Mouse (Mus musculus) hindbrain, postnatal 0 days (tissue): ENCODE measurements at regions not wholly inside any gene's neighbourhood (a gene's known extent, or its start where the extent isn't known, plus 50 kb on each side); places are given as distances from the start of the nearest gene placed in this dataset.
"Not testable (repeated sequence)": the region's sequence is repeated elsewhere in the genome, so short reads cannot be mapped to it uniquely, and the experiment has no call there.

Source experiments
- ATAC-seq: fragments of 200-750 bp; cut with Nextera tagmentation; 2 replicates; pipeline ENCODE4 v1.8.0; 2017; ENCODE audit warnings: mild to moderate bottlenecking, moderate TSS enrichment, moderate library complexity
- DNase-seq: peaks from one replicate; pipeline ENCODE4 v3.0.0-alpha.2; 2015; ENCODE audit warnings: low spot score
- H3K27ac ChIP-seq: fragments of 300-500 bp; sonication (generic); 2 replicates; pipeline ENCODE4 v1.5.1; 2014; ENCODE audit warnings: mild to moderate bottlenecking
- H3K27me3 ChIP-seq: fragments of 300-500 bp; sonication (generic); 2 replicates; pipeline ENCODE4 v1.6.1; 2014; ENCODE audit warnings: low read length, mixed read lengths; ENCODE audit not compliant: insufficient read depth
- H3K36me3 ChIP-seq: fragments of 300-500 bp; sonication (generic); 2 replicates; pipeline ENCODE4 v1.6.1; 2014; ENCODE audit warnings: low read length, mixed read lengths; ENCODE audit not compliant: insufficient read depth
- H3K4me1 ChIP-seq: fragments of 300-500 bp; sonication (generic); 2 replicates; pipeline ENCODE4 v1.6.1; 2014; ENCODE audit warnings: antibody characterized with exemption, low read length, mixed read lengths; ENCODE audit not compliant: insufficient read depth
- H3K4me2 ChIP-seq: fragments of 300-500 bp; sonication (generic); 2 replicates; pipeline ENCODE4 v1.6.1; 2014; ENCODE audit warnings: low read depth, mild to moderate bottlenecking, low read length, moderate library complexity, mixed read lengths
- H3K4me3 ChIP-seq: fragments of 300-500 bp; sonication (generic); 2 replicates; pipeline ENCODE4 v1.5.1; 2014; ENCODE audit warnings: low read length
- H3K9ac ChIP-seq: fragments of 300-500 bp; sonication (generic); replicated peaks from 2 replicates; pipeline ENCODE4 v1.6.1; 2014; ENCODE audit warnings: mild to moderate bottlenecking, low read length, moderate library complexity, mixed read lengths
- H3K9me3 ChIP-seq: fragments of 300-500 bp; sonication (generic); 2 replicates; pipeline ENCODE4 v1.6.1; 2016; ENCODE audit warnings: low read length, mixed read lengths
- CTCF ChIP-seq: IDR thresholded peaks from 2 replicates; pipeline ENCODE4 v1.5.1; 2016; ENCODE audit warnings: antibody characterized with exemption, control low read depth, low read depth
- WGBS: fragments of 180-500 bp; shearing (Covaris S2); extraction: QIAGEN DNeasy Blood & Tissue Kit; methylation state at CpG from one replicate; pipeline ENCODE4 v1.1.7; 2014; 5-methylcytosine and 5-hydroxymethylcytosine counted together

DNA sequence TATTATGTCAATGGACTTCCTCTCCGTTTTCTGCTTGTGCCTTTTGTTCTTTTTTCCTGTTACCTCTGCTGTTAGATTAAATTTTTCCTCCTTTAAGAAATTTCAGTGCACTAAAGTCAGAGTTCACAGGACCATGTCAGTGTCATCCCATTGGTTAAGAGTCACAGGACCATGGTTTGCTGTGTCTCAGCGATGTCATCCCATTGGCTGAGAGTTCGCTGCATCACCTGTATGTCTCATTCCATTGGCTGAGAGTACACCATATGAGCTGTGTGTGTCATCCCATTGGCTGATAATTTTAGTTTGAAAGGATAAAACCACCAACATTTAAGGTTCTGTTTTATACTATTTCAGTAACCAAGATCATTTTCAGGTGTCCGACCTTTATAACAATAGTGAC lies 50.7 kb upstream of the Jade1 start:
- DNase-seq (no peak), ATAC-seq (no peak)
- no peak overlapping the region for H3K27ac ChIP-seq
- H3K9me3 ChIP-seq = no peaks in the 10 kb centered on the region
- no peak for TF ChIP-seq CTCF
- no peaks in the 10 kb centered on the region for H3K36me3 ChIP-seq
- no peaks in the 10 kb centered on the region for H3K4me1 ChIP-seq
- H3K9ac ChIP-seq = no peak overlapping the region
- no peak overlapping the region for H3K4me3 ChIP-seq
- no peaks in the 10 kb centered on the region for H3K27me3 ChIP-seq
- no peak overlapping the region for H3K4me2 ChIP-seq
- WGBS = 95% methylated on average over 4 of the region's 4 CpGs

DNA sequence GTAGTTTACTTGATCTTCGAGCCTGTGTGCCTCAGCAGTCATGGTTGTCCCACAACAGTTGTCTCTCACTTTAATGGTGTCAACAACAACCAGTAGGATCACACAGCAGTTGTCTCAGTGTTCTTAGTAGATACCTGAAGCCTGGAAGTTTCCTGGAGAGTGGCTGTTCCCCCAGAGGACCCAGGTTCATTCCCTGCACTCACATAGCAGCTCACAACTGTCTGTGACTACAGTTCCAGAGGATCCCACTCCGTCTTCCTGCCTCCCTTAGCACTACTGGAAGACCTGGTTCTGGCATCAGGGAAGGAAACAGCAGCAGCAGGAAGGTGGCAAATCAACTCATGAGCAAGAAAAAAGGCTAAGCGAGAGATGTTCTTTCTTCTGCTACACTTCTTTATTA lies 53.4 kb upstream of the Jade1 start:
- no peaks in the 10 kb centered on the region for H3K27me3 ChIP-seq
- no peak for DNase-seq
- H3K27ac ChIP-seq = no peak overlapping the region
- no peak for TF ChIP-seq CTCF
- H3K4me2 ChIP-seq = no peak overlapping the region
- no peak overlapping the region for H3K9ac ChIP-seq
- H3K4me3 ChIP-seq = no peak overlapping the region
- H3K9me3 ChIP-seq = no peaks in the 10 kb centered on the region
- H3K36me3 ChIP-seq = no peaks in the 10 kb centered on the region
- no peaks in the 10 kb centered on the region for H3K4me1 ChIP-seq
- no peak for ATAC-seq
- 91% methylated on average over 3 of the region's 3 CpGs for WGBS

DNA sequence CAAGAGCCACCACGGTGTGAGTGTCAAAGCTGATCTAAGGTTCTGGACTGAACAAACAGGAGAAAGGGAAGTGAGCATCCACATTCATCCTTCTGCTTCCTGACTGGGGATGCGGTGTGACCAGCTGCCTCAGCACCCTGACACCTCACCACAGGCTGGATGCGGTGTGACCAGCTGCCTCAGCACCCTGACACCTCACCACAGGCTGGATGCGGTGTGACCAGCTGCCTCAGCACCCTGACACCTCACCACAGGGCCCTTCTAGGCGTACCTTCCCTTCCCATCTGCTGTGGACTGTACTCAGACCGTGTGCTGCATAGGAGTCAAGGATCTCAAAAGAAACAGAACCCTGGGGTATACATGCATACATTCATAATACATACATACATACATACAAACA lies 53.9 kb upstream of the Jade1 start:
- DNase-seq, H3K36me3 ChIP-seq, H3K9ac ChIP-seq, H3K27ac ChIP-seq, H3K4me1 ChIP-seq, ATAC-seq, H3K4me3 ChIP-seq, H3K4me2 ChIP-seq, H3K27me3 ChIP-seq, H3K9me3 ChIP-seq: not testable (repeated sequence)
- 80% methylated on average over 6 of the region's 6 CpGs for WGBS

DNA sequence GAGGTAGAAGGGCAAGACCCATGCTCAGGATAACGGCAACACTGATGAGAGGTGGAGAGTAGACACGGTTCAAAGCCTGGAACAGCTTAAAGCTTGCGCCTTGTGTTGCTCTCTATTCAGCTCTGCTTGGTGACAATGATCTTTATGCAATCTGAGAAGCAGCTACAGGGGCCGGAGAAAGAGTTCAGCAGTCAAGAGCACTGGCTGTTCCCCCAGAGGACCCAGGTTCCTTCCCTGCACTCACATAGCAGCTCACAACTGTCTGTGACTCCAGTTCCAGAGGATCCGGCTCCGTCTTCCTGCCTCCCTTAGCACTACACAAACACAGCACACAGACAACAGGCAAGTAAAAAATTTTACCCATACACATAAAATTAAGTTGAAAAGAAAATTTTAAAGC lies 54.4 kb upstream of the Jade1 start:
- Histone ChIP-seq H3K4me1 (no peaks in the 10 kb centered on the region), H3K27ac (no peak overlapping the region), H3K4me3 (no peak overlapping the region), H3K36me3 (no peaks in the 10 kb centered on the region), H3K27me3 (no peaks in the 10 kb centered on the region), H3K4me2 (no peak overlapping the region), H3K9ac (no peak overlapping the region), H3K9me3 (no peaks in the 10 kb centered on the region)
- 86% methylated on average over 6 of the region's 6 CpGs for WGBS
- no peak for TF ChIP-seq CTCF
- no peak for DNase-seq
- ATAC-seq = no peak

DNA sequence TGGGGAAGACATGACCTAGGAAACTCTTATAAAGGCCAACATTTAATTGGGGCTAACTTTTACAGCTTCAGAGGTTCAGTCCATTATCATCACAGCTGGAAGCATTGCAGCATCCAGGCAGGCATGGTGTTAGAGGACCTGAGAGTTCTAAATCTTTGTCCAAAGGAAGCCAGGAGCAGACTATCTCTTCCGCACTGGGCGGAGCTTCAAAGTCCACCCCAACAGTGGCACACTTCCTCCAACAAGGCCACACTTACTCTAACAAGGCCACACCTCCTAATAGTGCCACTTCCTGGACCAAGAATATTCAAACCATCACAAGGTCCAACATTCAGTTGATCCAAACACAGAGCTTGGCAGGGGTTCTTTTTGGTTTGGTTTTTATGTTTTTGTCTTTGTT lies 55.9 kb upstream of the Jade1 start:
- Histone ChIP-seq H3K4me3 (no peak overlapping the region), H3K9ac (no peak overlapping the region), H3K4me1 (no peaks in the 10 kb centered on the region), H3K4me2 (no peak overlapping the region), H3K36me3 (no peaks in the 10 kb centered on the region), H3K27ac (no peak overlapping the region), H3K9me3 (no peaks in the 10 kb centered on the region), H3K27me3 (no peaks in the 10 kb centered on the region)
- 98% methylated on average over 2 of the region's 2 CpGs for WGBS
- TF ChIP-seq CTCF = no peak
- DNase-seq (no peak), ATAC-seq (no peak)

DNA sequence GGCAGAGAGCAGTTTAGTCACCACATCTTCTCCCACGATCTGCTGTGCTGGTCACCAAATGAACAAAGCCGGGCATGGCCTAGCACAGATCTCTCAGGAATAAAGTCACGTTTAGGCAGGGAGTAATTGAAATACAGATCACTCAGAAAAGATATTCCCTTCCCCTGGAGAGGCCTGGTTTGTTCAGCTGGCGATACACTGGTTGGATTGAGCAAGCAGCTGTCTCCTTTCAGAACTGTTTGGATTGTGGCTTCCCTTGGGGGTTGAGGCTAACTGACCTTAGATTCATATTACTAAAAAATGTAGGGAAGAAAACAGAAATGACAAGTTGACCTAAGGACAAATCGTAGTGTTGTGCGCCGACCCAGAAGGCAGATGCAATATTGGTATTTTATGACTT lies 56.7 kb upstream of the Jade1 start:
- WGBS = 80% methylated on average over 7 of the region's 7 CpGs
- H3K4me3 ChIP-seq = no peak overlapping the region
- no peak for TF ChIP-seq CTCF
- no peaks in the 10 kb centered on the region for H3K27me3 ChIP-seq
- H3K36me3 ChIP-seq = no peaks in the 10 kb centered on the region
- DNase-seq (no peak), ATAC-seq (no peak)
- H3K27ac ChIP-seq = no peak overlapping the region
- no peaks in the 10 kb centered on the region for H3K9me3 ChIP-seq
- no peak overlapping the region for H3K9ac ChIP-seq
- no peak overlapping the region for H3K4me2 ChIP-seq
- no peaks in the 10 kb centered on the region for H3K4me1 ChIP-seq

DNA sequence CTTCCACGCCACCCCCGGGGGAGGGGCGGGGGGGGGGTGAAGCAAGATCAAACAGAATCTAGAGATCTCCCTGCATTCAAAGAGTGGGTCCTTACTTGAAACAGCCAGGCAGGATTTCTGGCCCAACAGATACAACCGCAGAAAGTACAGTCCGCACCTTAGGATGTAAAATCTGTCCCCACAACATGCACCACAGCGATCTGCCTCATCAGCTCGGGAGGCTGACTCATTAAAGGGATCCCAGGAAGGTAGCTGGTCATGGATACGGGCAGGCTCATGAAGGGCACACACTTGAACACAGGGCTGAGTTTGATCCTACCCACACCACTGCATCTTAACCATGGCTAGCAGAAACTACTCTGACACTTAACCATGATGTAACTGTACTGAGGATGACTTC lies 57.8 kb upstream of the Jade1 start:
- WGBS = 73% methylated on average over 8 of the region's 8 CpGs
- no peak overlapping the region for H3K4me3 ChIP-seq
- TF ChIP-seq CTCF = no peak
- DNase-seq (no peak), ATAC-seq (no peak)
- H3K4me1 ChIP-seq = no peaks in the 10 kb centered on the region
- no peak overlapping the region for H3K27ac ChIP-seq
- no peak overlapping the region for H3K9ac ChIP-seq
- no peaks in the 10 kb centered on the region for H3K9me3 ChIP-seq
- no peaks in the 10 kb centered on the region for H3K27me3 ChIP-seq
- no peaks in the 10 kb centered on the region for H3K36me3 ChIP-seq
- H3K4me2 ChIP-seq = no peak overlapping the region
